Mouse (Mus musculus): ENCODE measurements at regions not wholly inside any gene's neighbourhood (a gene's known extent, or its start where the extent isn't known, plus 50 kb on each side); places are given as distances from the start of the nearest gene placed in this dataset.

DNA sequence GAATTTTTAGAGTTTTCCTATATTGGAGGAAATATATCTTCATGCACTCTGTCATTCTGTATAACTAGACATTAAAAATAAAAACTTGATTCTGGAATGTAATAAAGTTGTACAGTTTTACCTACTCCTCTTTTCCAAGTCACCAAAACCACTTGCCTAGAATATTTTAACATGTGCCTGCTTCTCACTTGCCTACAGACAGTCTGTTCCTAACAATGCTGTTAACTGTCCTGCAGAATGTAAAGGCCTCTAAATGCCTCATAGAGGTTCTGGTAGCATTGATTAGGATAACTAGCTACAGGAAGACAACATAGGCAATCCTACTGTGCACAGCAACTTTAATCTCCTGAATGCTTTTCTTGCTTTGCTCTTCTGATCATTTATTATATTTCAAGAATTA, 614.9 kb upstream of the Pcdh7 start:
- DNase-seq = no peak

DNA sequence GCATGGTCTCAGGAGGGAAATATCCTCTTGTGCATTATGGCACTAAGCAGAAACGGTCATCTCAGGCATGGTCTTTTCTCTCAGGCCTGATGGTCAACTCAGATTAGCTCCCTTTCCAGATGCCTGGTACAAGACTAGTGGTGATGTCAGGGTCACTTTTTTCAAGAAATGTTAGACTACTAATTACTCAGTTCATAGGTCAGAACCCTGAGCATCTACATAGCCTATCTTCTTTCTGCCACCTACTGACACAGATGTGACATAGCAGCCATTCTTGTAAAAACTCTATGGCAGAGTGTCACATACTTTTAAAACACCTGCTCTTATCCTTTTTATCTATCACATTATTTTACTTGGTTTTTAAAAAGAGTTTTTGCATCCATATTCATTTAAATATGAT, 589.3 kb upstream of the Pcdh7 start:
- peak in 1 of 2 experiments; percentile 1 for DNase-seq

All from kidney, adult 8-10 months (tissue).